Mouse (Mus musculus): ENCODE measurements around the gene Pon3. TPM values are rescaled to one million over a fixed set of nuclear protein-coding genes. Genes with fewer than 3 reads are reported as not detected.

Pon3 gene
- polyA plus RNA-seq, 1 experiment from 2014 or later = 44.4 TPM

GRCm38 (mm10) chr6:5180645-5181044 lies 75.4 kb downstream of the Pon3 start:
- H3K27ac ChIP-seq (ENCODE audit: low read depth) = no peak overlapping the region
- no peaks in the 10 kb centered on the region for H3K9me3 ChIP-seq (ENCODE audit: low read length)
- H3K4me1 ChIP-seq (ENCODE audit: insufficient read depth) = no peaks in the 10 kb centered on the region
- DNase-seq (no peak), ATAC-seq (no peak)
- H3K36me3 ChIP-seq (replicated peaks; ENCODE audit: insufficient read depth, low read length) = no peaks in the 10 kb centered on the region
- WGBS (ENCODE audit: insufficient replicate concordance) = 72% methylated on average over 5 of the region's 5 CpGs
- H3K27me3 ChIP-seq (ENCODE audit: insufficient read depth, low read length) = no peaks in the 10 kb centered on the region
- H3K9ac ChIP-seq (replicated peaks) = no peak overlapping the region
- TF ChIP-seq EP300 (IDR thresholded peaks at IDR 0.05; ENCODE audit: low read depth) (no peak), CTCF (IDR thresholded peaks at IDR 0.05; ENCODE audit: low read depth) (no peak)
- no peak overlapping the region for H3K4me3 ChIP-seq (ENCODE audit: low read depth, low read length)
- H3K4me2 ChIP-seq (ENCODE audit: low read depth, low read length) = no peak overlapping the region

DNA sequence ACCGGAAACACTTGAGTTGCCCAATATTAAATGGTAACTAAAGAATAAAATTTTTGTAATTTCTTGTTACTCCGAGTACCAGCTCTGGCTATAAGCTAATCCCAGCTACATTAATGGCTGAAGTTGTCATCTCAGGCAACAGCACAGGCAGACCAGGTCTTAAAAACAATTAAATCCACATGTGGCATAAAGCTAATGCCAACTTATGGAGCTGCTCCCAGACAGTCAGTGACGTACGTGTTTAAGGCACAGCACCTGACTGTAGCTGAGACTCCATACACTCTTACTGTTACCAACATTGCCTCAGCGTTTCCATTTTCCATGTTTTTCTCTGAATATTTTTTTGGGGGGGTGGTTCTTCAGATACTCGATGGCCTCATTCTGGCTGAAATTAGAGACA lies 76.9 kb downstream of the Pon3 start:
- H3K36me3 ChIP-seq (replicated peaks; ENCODE audit: insufficient read depth, low read length) = no peaks in the 10 kb centered on the region
- no peak overlapping the region for H3K4me2 ChIP-seq (ENCODE audit: low read depth, low read length)
- H3K9ac ChIP-seq (replicated peaks) = no peak overlapping the region
- H3K4me1 ChIP-seq (ENCODE audit: insufficient read depth) = no peaks in the 10 kb centered on the region; the same call in 1 of the 2 replicates
- 75% methylated on average over 6 of the region's 6 CpGs for WGBS (ENCODE audit: insufficient replicate concordance)
- TF ChIP-seq EP300 (IDR thresholded peaks at IDR 0.05; ENCODE audit: low read depth) = no peak
- no peak for TF ChIP-seq CTCF (IDR thresholded peaks at IDR 0.05; ENCODE audit: low read depth)
- no peak overlapping the region for H3K4me3 ChIP-seq (ENCODE audit: low read depth, low read length)
- H3K27me3 ChIP-seq (ENCODE audit: insufficient read depth, low read length) = no peaks in the 10 kb centered on the region
- DNase-seq (no peak), ATAC-seq (no peak)
- no peak overlapping the region for H3K27ac ChIP-seq (ENCODE audit: low read depth)
- H3K9me3 ChIP-seq (ENCODE audit: low read length) = no peaks in the 10 kb centered on the region

DNA sequence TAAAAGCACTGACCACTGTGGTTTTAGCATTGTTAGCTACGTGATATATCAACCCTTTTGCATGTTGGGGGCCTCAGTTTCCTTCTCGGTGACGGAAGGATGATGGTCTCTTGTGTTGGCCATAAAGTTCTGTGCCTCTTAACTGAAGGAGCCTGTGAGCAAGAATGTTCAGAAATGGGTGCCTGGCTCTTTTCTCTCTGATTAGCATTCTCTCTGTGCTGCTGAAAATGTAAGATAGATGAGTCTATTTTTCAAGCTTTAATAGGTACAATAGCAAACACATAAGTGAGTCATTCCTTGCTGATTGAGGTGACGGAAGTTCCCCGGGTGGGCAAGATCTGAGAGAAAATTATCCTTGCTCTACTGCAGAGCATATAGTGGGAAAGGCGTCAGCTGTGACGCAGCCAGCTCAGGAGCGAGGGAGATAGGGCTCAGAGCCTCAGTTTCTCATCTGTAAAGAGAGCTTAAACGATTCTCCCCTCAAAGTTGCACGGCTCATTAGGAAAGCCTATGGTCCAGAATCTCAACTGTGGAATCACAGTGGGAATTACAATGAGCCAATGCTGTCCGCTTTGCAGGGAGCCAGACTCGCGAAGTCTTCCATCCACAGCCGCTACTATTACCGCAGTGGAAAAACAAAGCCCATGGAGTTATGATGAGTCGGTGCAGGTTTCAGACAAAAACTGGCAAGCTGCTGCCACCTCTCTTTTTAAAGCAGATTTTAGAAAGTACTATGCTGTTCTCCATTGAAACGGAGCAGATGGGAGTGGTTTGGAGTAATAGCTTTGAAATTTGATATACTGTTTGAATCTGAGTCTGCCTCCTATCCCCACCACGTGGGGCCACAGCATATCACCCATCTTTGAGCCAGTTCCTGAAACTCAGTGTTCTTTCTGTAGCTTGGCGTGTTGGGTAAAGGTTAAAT lies 77.9 kb downstream of the Pon3 start:
- H3K4me3 ChIP-seq (ENCODE audit: low read depth, low read length) = no peak overlapping the region
- no peak for TF ChIP-seq EP300 (IDR thresholded peaks at IDR 0.05; ENCODE audit: low read depth)
- TF ChIP-seq CTCF (IDR thresholded peaks at IDR 0.05; ENCODE audit: low read depth) = no peak
- no peaks in the 10 kb centered on the region; the same call in 1 of the 2 replicates for H3K4me1 ChIP-seq (ENCODE audit: insufficient read depth)
- ATAC-seq (no peak), DNase-seq (no peak)
- H3K9me3 ChIP-seq (ENCODE audit: low read length) = no peaks in the 10 kb centered on the region
- H3K36me3 ChIP-seq (replicated peaks; ENCODE audit: insufficient read depth, low read length) = no peaks in the 10 kb centered on the region
- no peak overlapping the region for H3K27ac ChIP-seq (ENCODE audit: low read depth)
- WGBS (ENCODE audit: insufficient replicate concordance) = 69% methylated on average over 19 of the region's 19 CpGs
- H3K9ac ChIP-seq (replicated peaks) = no peak overlapping the region
- H3K4me2 ChIP-seq (ENCODE audit: low read depth, low read length) = no peak overlapping the region
- H3K27me3 ChIP-seq (ENCODE audit: insufficient read depth, low read length) = no peaks in the 10 kb centered on the region

- DNase-seq (no peak), ATAC-seq (peak; percentile 57)
- 54% methylated on average over 10 of the region's 10 CpGs for WGBS (ENCODE audit: insufficient replicate concordance)
- no peak overlapping the region for H3K4me2 ChIP-seq (ENCODE audit: low read depth, low read length)
- H3K4me3 ChIP-seq (ENCODE audit: low read depth, low read length) = no peak overlapping the region
- H3K9ac ChIP-seq (replicated peaks) = no peak overlapping the region
- 0 out of 2 replicates have a peak overlapping the region, but pooled peaks have one; percentile 5 for H3K27ac ChIP-seq (ENCODE audit: low read depth)
- peaks cover 7% of the 10 kb centered on the region for H3K4me1 ChIP-seq (ENCODE audit: insufficient read depth)
- TF ChIP-seq CTCF (IDR thresholded peaks at IDR 0.05; ENCODE audit: low read depth) (no peak), EP300 (IDR thresholded peaks at IDR 0.05; ENCODE audit: low read depth) (no peak)
- H3K27me3 ChIP-seq (ENCODE audit: insufficient read depth, low read length) = no peaks in the 10 kb centered on the region
- H3K9me3 ChIP-seq (ENCODE audit: low read length) = no peaks in the 10 kb centered on the region
- H3K36me3 ChIP-seq (replicated peaks; ENCODE audit: insufficient read depth, low read length) = no peaks in the 10 kb centered on the region
Measured at GRCm38 (mm10) chr6:5174179-5174812, 81.8 kb downstream of the Pon3 start.

GRCm38 (mm10) chr6:5172571-5172970 lies 83.5 kb downstream of the Pon3 start:
- WGBS (ENCODE audit: insufficient replicate concordance) = 80% methylated on average over 9 of the region's 9 CpGs
- Histone ChIP-seq H3K4me2 (ENCODE audit: low read depth, low read length) (no peak overlapping the region), H3K36me3 (replicated peaks; ENCODE audit: insufficient read depth, low read length) (no peaks in the 10 kb centered on the region), H3K4me3 (ENCODE audit: low read depth, low read length) (no peak overlapping the region), H3K9ac (replicated peaks) (no peak overlapping the region), H3K4me1 (ENCODE audit: insufficient read depth) (peaks cover 7% of the 10 kb centered on the region), H3K27ac (ENCODE audit: low read depth) (no peak overlapping the region), H3K27me3 (ENCODE audit: insufficient read depth, low read length) (no peaks in the 10 kb centered on the region), H3K9me3 (ENCODE audit: low read length) (no peaks in the 10 kb centered on the region)
- DNase-seq = no peak
- no peak for ATAC-seq
- TF ChIP-seq EP300 (IDR thresholded peaks at IDR 0.05; ENCODE audit: low read depth) (no peak), CTCF (IDR thresholded peaks at IDR 0.05; ENCODE audit: low read depth) (no peak)

DNA sequence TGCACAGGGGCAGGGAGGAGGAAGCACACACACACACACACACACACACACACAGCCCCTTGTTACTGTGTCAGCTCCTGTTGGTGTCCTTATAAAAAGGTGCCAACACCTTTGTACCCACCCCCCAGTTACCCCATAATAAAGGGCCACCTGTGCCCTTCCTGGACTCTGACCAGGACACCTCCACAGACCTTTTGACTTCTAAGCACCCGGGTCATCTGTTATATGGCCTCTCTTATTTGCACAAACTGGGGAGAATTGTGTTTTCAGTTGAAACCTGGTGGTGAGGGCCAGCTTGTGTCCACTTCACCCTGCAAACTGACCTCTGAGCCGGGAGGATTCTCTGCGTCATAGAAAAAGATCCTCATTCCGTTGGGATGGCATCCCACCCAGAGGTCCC lies 84.7 kb downstream of the Pon3 start:
- H3K36me3 ChIP-seq (replicated peaks; ENCODE audit: insufficient read depth, low read length) = no peaks in the 10 kb centered on the region
- no peak for TF ChIP-seq CTCF (IDR thresholded peaks at IDR 0.05; ENCODE audit: low read depth)
- TF ChIP-seq EP300 (IDR thresholded peaks at IDR 0.05; ENCODE audit: low read depth) = peak; percentile 45; the same call in 1 of the 2 replicates
- no peak overlapping the region; the same call in 1 of the 2 replicates for H3K9ac ChIP-seq (replicated peaks)
- H3K4me3 ChIP-seq (ENCODE audit: low read depth, low read length) = no peak overlapping the region
- no peak overlapping the region for H3K4me2 ChIP-seq (ENCODE audit: low read depth, low read length)
- ATAC-seq (peak; percentile 89), DNase-seq (peak; percentile 40)
- H3K9me3 ChIP-seq (ENCODE audit: low read length) = no peaks in the 10 kb centered on the region
- H3K27me3 ChIP-seq (ENCODE audit: insufficient read depth, low read length) = no peaks in the 10 kb centered on the region
- WGBS (ENCODE audit: insufficient replicate concordance) = 65% methylated on average over 4 of the region's 4 CpGs
- peaks cover 13% of the 10 kb centered on the region for H3K4me1 ChIP-seq (ENCODE audit: insufficient read depth)
- H3K27ac ChIP-seq (ENCODE audit: low read depth) = peak overlapping the region; percentile 72

Other genes starting within 250 kb of the Pon3 start
- gene Pon1, start 62.3 kb downstream of the Pon3 start, polyA plus RNA-seq (2015; fragmentation: Nextera tagmentation; extraction: Ambion mirVana) = 503 and 548 TPM in 2 replicates
- gene Pon2, start 42.2 kb upstream of the Pon3 start, polyA plus RNA-seq (2015; fragmentation: Nextera tagmentation; extraction: Ambion mirVana) = 32.5 and 34.3 TPM in 2 replicates
- gene Asb4, start 127.1 kb upstream of the Pon3 start, polyA plus RNA-seq (2015; fragmentation: Nextera tagmentation; extraction: Ambion mirVana) = 1.8 and 2.2 TPM in 2 replicates
- gene Pdk4, start 240.0 kb upstream of the Pon3 start, polyA plus RNA-seq (2015; fragmentation: Nextera tagmentation; extraction: Ambion mirVana) = 9.7 and 10.0 TPM in 2 replicates